Mouse (Mus musculus) forebrain, embryonic 10.5 days (tissue): ENCODE data around the gene Fcna. TPM values are rescaled to one million over a fixed set of nuclear protein-coding genes. Genes with fewer than 3 reads are reported as not detected.

Source experiments
- DNase-seq: peaks from one replicate; pipeline ENCODE4 v3.0.0-alpha.2; 2017; ENCODE audit warnings: low spot score; ENCODE audit errors: extremely low spot score
- H3K27ac ChIP-seq: fragments of 300-500 bp; sonication (generic); 2 replicates; pipeline ENCODE4 v1.5.1; 2016; ENCODE audit warnings: mild to moderate bottlenecking
- H3K27me3 ChIP-seq: fragments of 300-500 bp; sonication (generic); 2 replicates; pipeline ENCODE4 v1.6.1; 2016; ENCODE audit warnings: mild to moderate bottlenecking; ENCODE audit not compliant: poor library complexity, severe bottlenecking
- H3K36me3 ChIP-seq: fragments of 300-500 bp; sonication (generic); replicated peaks from 2 replicates; pipeline ENCODE4 v1.6.1; 2016; ENCODE audit warnings: mild to moderate bottlenecking, moderate library complexity
- H3K4me1 ChIP-seq: fragments of 300-500 bp; sonication (generic); 2 replicates; pipeline ENCODE4 v1.6.1; 2016
- H3K4me3 ChIP-seq: fragments of 300-500 bp; sonication (generic); 2 replicates; pipeline ENCODE4 v1.5.1; 2016; ENCODE audit warnings: mild to moderate bottlenecking, moderate library complexity
- H3K9me3 ChIP-seq: fragments of 300-500 bp; sonication (generic); 2 replicates; pipeline ENCODE4 v1.6.1; 2016; ENCODE audit warnings: mild to moderate bottlenecking, moderate library complexity
- WGBS: fragments of 180-500 bp; shearing (Covaris S2); methylation state at CpG from one replicate; pipeline ENCODE4 v1.1.7; 2016; 5-methylcytosine and 5-hydroxymethylcytosine counted together
- polyA plus RNA-seq: library from polyadenylated mRNA; unstranded; fragments of >200 nt; fragmentation: Nextera tagmentation; extraction: Ambion mirVana; gene quantifications from 2 replicates; pipeline ENCODE4 v1.2.1, GENCODE M21; 2016

Gene Fcna
- polyA plus RNA-seq, 1 experiment from 2014 or later = 0.30 TPM

DNA sequence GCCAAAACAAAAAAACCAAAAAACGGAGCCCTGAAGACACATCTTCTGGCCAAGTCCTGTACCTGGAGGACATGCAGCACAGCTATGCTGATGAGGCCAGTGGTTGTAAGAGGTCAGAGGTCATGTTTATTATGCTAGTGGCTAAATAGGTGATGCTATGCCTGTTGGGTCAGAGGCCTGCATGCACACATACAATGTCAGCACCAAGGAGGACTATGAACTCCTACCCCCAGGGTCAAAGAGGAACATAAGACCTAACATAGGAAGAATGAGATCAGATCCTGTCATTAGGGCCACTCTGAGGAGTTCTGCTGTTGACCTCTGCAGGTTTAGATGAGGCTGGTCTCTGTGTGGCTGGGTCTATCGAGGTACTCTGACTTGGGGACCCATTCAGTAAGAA is 27.8 kb downstream of the Fcna start:
- no peaks in the 10 kb centered on the region for H3K9me3 ChIP-seq
- no peak overlapping the region for H3K27ac ChIP-seq
- no peak for DNase-seq
- H3K27me3 ChIP-seq = no peaks in the 10 kb centered on the region
- H3K4me3 ChIP-seq = no peak overlapping the region
- H3K36me3 ChIP-seq = peaks cover 97% of the 10 kb centered on the region
- 93% methylated on average over 2 of the region's 2 CpGs for WGBS
- no peaks in the 10 kb centered on the region for H3K4me1 ChIP-seq

DNA sequence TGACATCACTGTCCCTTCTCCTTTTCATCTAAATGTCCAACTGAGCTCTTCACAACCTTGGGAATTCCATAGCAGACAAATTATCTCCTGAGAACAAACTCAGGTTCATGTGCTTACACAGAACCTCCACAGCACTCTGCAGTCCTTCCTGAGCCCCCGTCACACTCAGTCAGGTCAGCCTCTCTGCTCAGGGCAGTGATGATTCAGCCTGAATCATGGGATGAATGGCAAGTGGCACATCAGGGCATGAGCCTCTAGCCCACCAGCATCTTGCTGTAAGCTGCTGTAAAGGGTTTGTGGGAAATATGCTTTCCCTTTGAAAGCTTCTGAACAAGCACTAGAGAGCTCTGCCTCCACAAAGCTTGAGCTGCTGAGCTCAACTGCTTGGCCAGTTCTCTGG is 29.1 kb downstream of the Fcna start:
- no peaks in the 10 kb centered on the region for H3K27me3 ChIP-seq
- H3K36me3 ChIP-seq = peaks cover 98% of the 10 kb centered on the region
- H3K9me3 ChIP-seq = no peaks in the 10 kb centered on the region
- 97% methylated on average over 1 of the region's 1 CpGs for WGBS
- H3K27ac ChIP-seq = no peak overlapping the region
- no peak for DNase-seq
- no peaks in the 10 kb centered on the region for H3K4me1 ChIP-seq
- no peak overlapping the region for H3K4me3 ChIP-seq

DNA sequence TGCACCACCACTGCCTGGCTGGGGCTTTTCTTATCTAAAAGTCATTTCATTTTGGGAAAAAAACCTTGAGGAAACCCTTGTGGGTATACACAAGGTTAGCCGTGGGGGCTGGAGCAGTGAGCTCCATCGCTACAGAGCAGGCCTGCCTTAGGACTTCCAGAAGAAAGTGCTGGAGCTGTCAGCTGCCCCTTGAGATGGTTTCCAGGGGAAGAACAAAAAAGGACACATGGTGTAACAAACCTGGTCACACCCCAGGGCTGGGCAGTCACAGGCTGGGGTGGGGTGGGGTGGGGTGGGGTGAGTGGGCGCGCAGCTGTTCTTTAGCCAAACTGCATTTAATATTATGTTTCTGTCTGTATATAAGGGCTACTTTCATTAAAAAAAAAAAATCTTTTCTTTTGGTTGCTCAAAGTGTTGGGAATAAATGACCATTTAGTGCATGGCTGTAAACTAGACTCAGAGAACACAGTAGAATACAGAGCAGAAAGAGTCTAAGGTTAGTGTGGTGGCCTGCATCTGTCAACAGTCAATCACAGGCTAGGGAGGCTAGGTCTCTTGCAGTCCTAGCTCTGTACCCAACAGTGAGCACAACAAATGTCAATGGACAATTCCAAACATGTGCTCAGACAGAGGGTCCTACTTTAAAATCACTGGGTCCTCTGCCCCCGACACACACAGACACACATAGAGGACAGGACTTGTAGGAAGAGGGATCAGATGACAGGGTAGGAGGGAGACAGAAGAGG is 30.9 kb downstream of the Fcna start:
- Histone ChIP-seq H3K4me1 (no peaks in the 10 kb centered on the region), H3K27ac (no peak overlapping the region), H3K4me3 (no peak overlapping the region), H3K9me3 (no peaks in the 10 kb centered on the region), H3K36me3 (peaks cover 99% of the 10 kb centered on the region), H3K27me3 (no peaks in the 10 kb centered on the region)
- 98% methylated on average over 5 of the region's 5 CpGs for WGBS
- no peak for DNase-seq

DNA sequence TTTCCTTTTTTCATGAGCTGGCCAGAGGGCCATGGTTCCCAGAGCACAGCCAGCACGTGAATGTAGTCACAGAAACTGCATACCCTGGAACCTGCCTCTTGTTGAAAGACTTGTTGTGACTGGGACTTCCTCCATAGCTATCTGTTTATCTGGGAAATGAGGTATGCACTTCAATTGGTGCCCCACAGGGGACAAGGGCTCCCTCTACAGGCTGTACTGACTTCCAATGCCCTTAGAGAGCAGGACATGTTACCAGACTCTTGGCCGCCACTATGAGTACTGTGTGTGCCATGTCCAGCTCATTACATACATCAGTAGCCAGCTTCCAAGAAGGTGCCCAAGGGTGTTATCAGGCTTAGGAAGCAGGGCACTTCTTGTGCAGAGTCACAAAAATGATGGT is 36.0 kb downstream of the Fcna start:
- no peak for DNase-seq
- Histone ChIP-seq H3K4me1 (no peaks in the 10 kb centered on the region), H3K27ac (no peak overlapping the region), H3K27me3 (no peaks in the 10 kb centered on the region), H3K4me3 (no peak overlapping the region), H3K36me3 (peaks cover 99% of the 10 kb centered on the region), H3K9me3 (no peaks in the 10 kb centered on the region)
- WGBS = 91% methylated on average over 2 of the region's 2 CpGs

DNA sequence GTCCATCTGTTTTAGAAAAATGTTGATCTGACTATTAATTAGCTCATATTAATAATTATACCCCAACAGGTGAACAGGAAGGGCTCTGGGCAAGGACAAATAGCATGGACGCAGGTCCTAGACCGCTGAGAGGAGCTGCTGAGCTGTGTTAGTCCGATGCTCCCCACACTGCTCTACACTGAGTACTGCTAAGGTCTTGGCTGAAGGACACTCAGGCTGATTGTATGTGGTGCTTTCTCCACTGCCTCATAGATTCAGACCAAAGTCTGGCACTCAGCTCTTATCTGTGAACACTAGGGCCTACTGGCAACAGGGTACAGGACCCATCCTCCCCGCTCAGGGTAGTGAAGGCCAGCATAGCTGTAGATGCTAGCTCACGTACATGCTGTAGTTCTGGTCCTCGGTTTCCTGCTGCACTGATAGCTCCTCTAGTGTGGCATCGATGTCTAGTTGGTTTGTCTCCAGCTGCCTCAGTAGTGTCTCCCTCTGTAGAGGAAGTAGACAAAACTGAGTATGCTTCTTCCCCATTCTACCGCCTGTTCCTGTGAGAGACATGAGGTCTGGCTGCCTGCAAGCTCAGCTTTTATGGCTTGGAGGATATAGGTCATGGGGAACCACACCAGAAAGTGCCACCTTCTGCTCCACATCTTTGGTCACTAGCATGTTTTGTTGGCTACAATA is 39.5 kb downstream of the Fcna start:
- Histone ChIP-seq H3K4me1 (no peaks in the 10 kb centered on the region), H3K4me3 (no peak overlapping the region), H3K9me3 (no peaks in the 10 kb centered on the region), H3K36me3 (peaks cover 100% of the 10 kb centered on the region), H3K27me3 (no peaks in the 10 kb centered on the region), H3K27ac (no peak overlapping the region)
- no peak for DNase-seq
- 94% methylated on average over 8 of the region's 8 CpGs for whole genome bisulfite sequencing

DNA sequence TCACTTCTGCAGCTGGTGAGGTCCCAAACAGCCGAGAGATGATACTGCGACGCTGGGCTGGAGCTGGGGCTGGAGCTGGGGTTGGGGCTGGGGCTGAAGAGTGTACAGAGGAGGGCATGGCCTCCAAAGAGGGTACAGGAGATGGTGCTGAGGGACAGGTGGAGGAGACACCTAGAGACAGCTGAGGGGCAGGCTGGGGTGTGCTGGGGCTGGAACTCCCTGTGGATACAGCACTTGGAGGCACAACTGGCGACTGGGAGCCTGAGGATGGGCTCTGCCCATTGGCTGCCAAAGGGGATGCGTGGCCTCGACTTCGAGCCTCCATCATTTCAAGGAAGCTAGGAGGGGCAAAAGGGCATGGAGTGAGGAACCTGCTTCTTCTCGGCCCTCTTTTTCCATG is 40.5 kb downstream of the Fcna start:
- DNase-seq = no peak
- peaks cover 100% of the 10 kb centered on the region for H3K36me3 ChIP-seq
- H3K4me1 ChIP-seq = peaks cover 9% of the 10 kb centered on the region
- H3K9me3 ChIP-seq = no peaks in the 10 kb centered on the region
- WGBS = 94% methylated on average over 8 of the region's 8 CpGs
- H3K27ac ChIP-seq = no peak overlapping the region
- no peak overlapping the region for H3K4me3 ChIP-seq
- no peaks in the 10 kb centered on the region for H3K27me3 ChIP-seq

DNA sequence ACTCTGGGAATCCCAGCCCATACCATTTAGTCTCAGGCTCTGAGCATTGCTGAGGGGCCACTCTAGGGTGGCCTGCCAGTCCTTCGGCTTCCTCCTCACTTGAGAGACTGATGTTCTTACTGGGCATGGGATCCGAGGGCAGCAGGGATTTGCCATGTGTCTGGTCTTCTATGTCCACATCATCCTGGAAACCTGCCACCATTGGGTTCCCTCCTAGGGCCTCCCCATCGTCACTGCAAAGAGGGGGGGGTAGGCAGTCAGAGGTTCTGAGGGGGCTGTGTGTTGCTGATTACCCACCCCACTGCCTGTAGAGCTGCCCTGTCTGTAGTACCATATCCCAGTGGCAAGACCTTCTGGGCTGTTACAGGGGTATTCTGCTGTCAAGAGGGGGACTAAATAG is 42.2 kb downstream of the Fcna start:
- WGBS = 95% methylated on average over 3 of the region's 3 CpGs
- Histone ChIP-seq H3K4me3 (no peak overlapping the region), H3K4me1 (peaks cover 26% of the 10 kb centered on the region), H3K27me3 (peaks cover 10% of the 10 kb centered on the region), H3K36me3 (peaks cover 83% of the 10 kb centered on the region), H3K9me3 (no peaks in the 10 kb centered on the region), H3K27ac (no peak overlapping the region)
- DNase-seq = no peak

DNA sequence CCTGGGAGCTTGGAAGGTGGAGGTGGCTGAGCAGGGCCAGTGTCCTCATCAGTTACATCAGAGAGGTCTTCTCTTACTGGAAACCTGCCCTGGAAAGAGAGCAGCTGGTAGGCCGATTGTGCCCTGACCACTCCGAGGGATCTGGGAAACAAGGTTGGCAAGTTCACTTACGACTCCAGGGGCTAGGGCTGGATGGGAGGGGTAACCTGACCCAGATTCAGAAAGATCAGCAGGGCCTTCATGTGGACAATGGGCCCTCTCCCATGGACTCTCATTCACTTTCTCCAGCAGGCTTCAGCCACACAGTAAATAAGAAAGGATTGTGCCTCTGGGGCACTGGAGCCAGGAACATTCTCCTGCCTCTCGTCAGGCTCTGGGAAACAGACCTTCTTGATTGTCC is 43.0 kb downstream of the Fcna start:
- Histone ChIP-seq H3K27ac (no peak overlapping the region), H3K4me3 (no peak overlapping the region), H3K27me3 (peaks cover 18% of the 10 kb centered on the region), H3K9me3 (no peaks in the 10 kb centered on the region), H3K36me3 (peaks cover 75% of the 10 kb centered on the region), H3K4me1 (peaks cover 30% of the 10 kb centered on the region)
- WGBS = 85% methylated on average over 4 of the region's 4 CpGs
- no peak for DNase-seq

DNA sequence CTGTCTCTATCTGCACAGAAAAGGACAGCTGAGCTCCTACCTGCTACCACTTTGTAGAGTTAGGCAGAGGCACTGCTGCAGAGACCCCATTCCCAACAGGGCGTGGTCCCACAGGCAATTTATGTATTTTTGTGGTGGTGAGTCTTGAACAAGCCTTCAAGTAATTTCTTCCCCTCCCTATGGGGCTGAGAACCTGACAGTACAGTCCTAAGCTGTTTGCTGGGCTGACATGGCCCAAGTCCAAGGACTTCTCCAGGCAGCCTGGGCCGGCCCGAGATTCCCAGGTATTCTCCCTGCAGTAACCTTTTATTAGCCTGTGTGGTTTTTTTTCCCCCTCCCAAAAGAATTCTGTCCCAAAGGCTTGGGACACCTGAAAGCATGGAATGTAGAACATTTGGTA is 43.7 kb downstream of the Fcna start:
- Histone ChIP-seq H3K4me3 (no peak overlapping the region), H3K27me3 (peaks cover 25% of the 10 kb centered on the region), H3K9me3 (no peaks in the 10 kb centered on the region), H3K27ac (no peak overlapping the region), H3K4me1 (peaks cover 37% of the 10 kb centered on the region), H3K36me3 (peaks cover 68% of the 10 kb centered on the region)
- DNase-seq = no peak
- 94% methylated on average over 3 of the region's 3 CpGs for WGBS

DNA sequence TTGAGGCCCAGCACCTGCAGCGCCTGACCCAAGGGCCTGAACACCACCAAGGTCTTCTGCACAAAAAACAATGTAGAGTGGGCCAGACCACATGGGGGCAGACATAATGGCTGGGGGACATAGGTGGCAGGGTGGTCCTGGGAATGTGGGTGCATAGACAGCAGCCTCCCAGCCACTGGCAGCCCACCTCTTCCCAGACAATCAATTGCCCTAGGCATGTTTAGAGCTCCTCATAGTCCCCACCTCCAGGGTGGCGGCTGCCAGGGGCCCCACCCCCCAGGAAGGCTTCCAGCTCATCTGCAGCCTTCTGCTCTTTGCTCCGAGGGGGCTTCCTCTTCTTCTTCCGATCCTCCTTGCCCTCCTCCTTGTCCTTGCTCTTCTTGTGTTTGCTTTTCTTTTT is 44.3 kb downstream of the Fcna start:
- peaks cover 63% of the 10 kb centered on the region for H3K36me3 ChIP-seq
- WGBS = 80% methylated on average over 4 of the region's 4 CpGs
- no peak overlapping the region for H3K4me3 ChIP-seq
- DNase-seq = no peak
- peaks cover 31% of the 10 kb centered on the region for H3K27me3 ChIP-seq
- no peak overlapping the region for H3K27ac ChIP-seq
- H3K9me3 ChIP-seq = no peaks in the 10 kb centered on the region
- peaks cover 43% of the 10 kb centered on the region for H3K4me1 ChIP-seq

DNA sequence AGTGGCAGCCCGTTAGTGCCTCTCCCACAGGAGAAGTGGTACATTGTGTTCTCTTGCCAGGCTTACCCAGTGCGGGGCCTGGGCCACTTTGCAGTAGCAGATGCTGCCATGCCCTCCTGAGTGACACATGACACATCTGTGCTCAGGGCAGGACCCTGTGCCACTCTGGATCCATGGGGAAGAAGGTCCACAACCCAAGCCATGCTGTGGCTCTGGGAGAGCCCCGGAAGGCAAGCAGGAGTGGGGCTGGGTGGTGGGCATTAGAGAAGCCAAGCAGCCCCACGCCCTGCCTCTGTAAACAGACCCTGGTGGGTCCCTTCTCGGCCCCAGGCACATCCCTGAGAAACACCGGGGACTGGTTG is 44.7 kb downstream of the Fcna start:
- H3K36me3 ChIP-seq = peaks cover 58% of the 10 kb centered on the region
- 87% methylated on average over 6 of the region's 6 CpGs for WGBS
- peaks cover 35% of the 10 kb centered on the region for H3K27me3 ChIP-seq
- DNase-seq = no peak
- peaks cover 48% of the 10 kb centered on the region for H3K4me1 ChIP-seq
- H3K4me3 ChIP-seq = no peak overlapping the region
- H3K9me3 ChIP-seq = no peaks in the 10 kb centered on the region
- H3K27ac ChIP-seq = no peak overlapping the region

DNA sequence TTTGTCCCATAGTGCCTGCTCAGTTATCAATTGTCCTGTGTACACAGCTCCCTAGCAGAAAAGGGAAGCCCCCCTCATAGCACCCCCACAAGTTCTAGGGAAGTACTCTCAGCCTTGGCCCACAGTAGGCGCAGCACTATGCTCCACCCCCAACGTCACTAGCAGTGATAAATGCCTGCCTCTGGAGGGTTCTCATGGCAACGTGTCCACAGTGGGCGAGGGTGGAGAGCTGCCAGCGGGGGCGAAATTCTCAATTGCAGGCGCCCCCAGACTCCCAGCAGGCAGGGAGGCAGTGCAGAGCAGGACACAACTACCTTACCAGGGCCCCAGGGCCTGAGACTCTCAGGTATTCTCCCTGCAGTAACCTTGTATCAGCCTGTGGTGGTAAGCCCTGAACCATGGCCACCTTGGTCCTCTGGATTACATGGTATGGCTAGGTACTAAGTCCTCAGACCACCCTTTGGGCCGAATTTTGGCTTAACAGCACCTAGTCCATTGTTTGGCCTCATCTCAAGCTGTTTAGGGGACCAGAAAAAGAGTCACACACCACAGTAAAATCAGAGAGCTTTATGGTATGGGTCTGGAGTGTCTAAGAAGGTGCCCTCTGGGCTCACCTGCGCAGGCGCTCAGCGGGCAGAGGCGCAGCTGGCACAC is 45.2 kb downstream of the Fcna start:
- peaks cover 53% of the 10 kb centered on the region for H3K36me3 ChIP-seq
- 70% methylated on average over 12 of the region's 12 CpGs for WGBS
- DNase-seq = no peak
- H3K9me3 ChIP-seq = no peaks in the 10 kb centered on the region
- H3K27ac ChIP-seq = no peak overlapping the region
- no peak overlapping the region for H3K4me3 ChIP-seq
- peaks cover 40% of the 10 kb centered on the region for H3K27me3 ChIP-seq
- peaks cover 53% of the 10 kb centered on the region for H3K4me1 ChIP-seq

DNA sequence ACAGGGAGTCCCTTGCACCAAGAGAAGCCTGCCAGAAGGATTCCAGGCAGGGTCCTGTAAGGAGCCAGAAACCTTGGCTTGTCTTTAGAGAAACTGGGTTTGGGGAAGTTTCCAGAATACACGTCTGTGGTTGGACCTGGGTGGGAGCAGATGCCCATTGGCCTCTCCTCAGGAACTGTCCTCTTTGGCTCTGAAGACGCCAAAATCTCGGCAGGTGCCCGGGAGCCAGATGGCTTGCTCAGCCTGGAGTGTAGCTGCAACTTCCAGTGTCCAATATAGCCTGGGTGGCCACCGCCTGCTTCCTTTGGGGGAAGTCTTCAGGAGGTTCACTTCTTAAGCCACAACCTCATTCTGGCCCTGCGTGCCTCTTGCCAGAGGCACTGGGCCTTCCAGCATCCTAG is 45.9 kb downstream of the Fcna start:
- H3K27me3 ChIP-seq = peaks cover 47% of the 10 kb centered on the region
- peaks cover 60% of the 10 kb centered on the region for H3K4me1 ChIP-seq
- WGBS = 44% methylated on average over 6 of the region's 6 CpGs
- peak overlapping the region; percentile 42; the same call in 1 of the 2 replicates for H3K4me3 ChIP-seq
- peaks cover 46% of the 10 kb centered on the region for H3K36me3 ChIP-seq
- H3K9me3 ChIP-seq = no peaks in the 10 kb centered on the region
- no peak overlapping the region for H3K27ac ChIP-seq
- no peak for DNase-seq
